Comparison of ENCODE assay signal across 7 mouse cellular contexts in genomic region chr9:46272677-46273454, GRCm38 (mm10). TPM values are rescaled to one million over a fixed set of nuclear protein-coding genes. Genes with fewer than 3 reads are reported as not detected.
DNase-seq lines count a peak whose midpoint lies in the region; ATAC-seq lines count a peak whose summit lies in the region.

Gene Zpr1, plus strand, starts transcription at chr9:46273064.

- peak within 1 kb of the TSS; percentile 94 for H3K4me3 ChIP-seq in intestine, embryonic 15.5 days (replicated peaks)
- H3K4me3 ChIP-seq in midbrain, embryonic 10.5 days: peak within 1 kb of the TSS; percentile 82

- peaks cover 21% of the 10 kb centered on the region; the same call in 1 of the 2 replicates for H3K36me3 ChIP-seq in intestine, embryonic 15.5 days
- H3K36me3 ChIP-seq in midbrain, embryonic 10.5 days: peaks cover 36% of the 10 kb centered on the region

- H3K4me1 ChIP-seq in intestine, embryonic 15.5 days (replicated peaks): 0 out of 2 replicates have a peak, but pooled peaks cover 6% of the 10 kb centered on the region
- peaks cover 18% of the 10 kb centered on the region for H3K4me1 ChIP-seq in midbrain, embryonic 10.5 days

- intact Hi-C loops in gastrocnemius, postnatal 36 days (cut with DNase I): no loop called here
- intact Hi-C loops in left cerebral cortex, postnatal 25 days (cut with DNase I): no loop called here

- WGBS in intestine, embryonic 15.5 days: 5% methylated on average over 45 of the region's 45 CpGs
- 6% methylated on average over 45 of the region's 45 CpGs for WGBS in midbrain, embryonic 10.5 days

- ATAC-seq in intestine, embryonic 15.5 days: peak; percentile 97

- peak within 1 kb of the TSS; percentile 64 for H3K9ac ChIP-seq in intestine, embryonic 15.5 days

- peaks cover 15% of the 10 kb centered on the region for H3K27me3 ChIP-seq in intestine, embryonic 15.5 days (replicated peaks)
- H3K27me3 ChIP-seq in midbrain, embryonic 10.5 days (ENCODE audit: low read depth, poor library complexity, severe bottlenecking): peaks cover 39% of the 10 kb centered on the region

- H3K4me2 ChIP-seq in intestine, embryonic 15.5 days (replicated peaks): peak within 1 kb of the TSS; percentile 82

- H3K9me3 ChIP-seq in intestine, embryonic 15.5 days: no peaks in the 10 kb centered on the region
- H3K9me3 ChIP-seq in midbrain, embryonic 10.5 days (replicated peaks): no peaks in the 10 kb centered on the region

- H3K27ac ChIP-seq in intestine, embryonic 15.5 days: peak within 1 kb of the TSS; percentile 54
- H3K27ac ChIP-seq in midbrain, embryonic 10.5 days (replicated peaks): peak within 1 kb of the TSS; percentile 82

- peak; percentile 94 for DNase-seq in adrenal gland, adult 2 months
- peak; percentile 81 for DNase-seq in embryo, embryonic 11.5 days (ENCODE audit: low read depth, low spot score)
- peak; percentile 78 to 82 for DNase-seq in gastrocnemius, postnatal 36 days
- peak; percentile 88 to 95 for DNase-seq in left cerebral cortex, postnatal 25 days (ENCODE audit: low spot score in 2 of 2)
- DNase-seq in midbrain, embryonic 10.5 days (ENCODE audit: low spot score): peak; percentile 92
- peak; percentile 81 for DNase-seq in right cerebral cortex, postnatal 4 days

RNA-seq across cellular contexts. Expression of gene Zpr1, which starts in this region (rescaled TPM):
- total RNA-seq in adrenal gland, adult 2 months (2021): 10 to 100 TPM; 38.1 to 84.6 TPM
- polyA plus RNA-seq in adrenal gland, adult 2 months (2012; rRNA removed): 26.2 and 27.3 TPM in 2 replicates
- total RNA-seq in gastrocnemius, postnatal 36 days (2021): 10 to 100 TPM; 21.1 to 28.3 TPM
- polyA plus RNA-seq in intestine, embryonic 15.5 days (2015; fragmentation: Nextera tagmentation; extraction: Ambion mirVana): 57.2 and 63.2 TPM in 2 replicates
- total RNA-seq in left cerebral cortex, postnatal 25 days (2021): 10 to 100 TPM; 31.9 to 34.1 TPM
- polyA plus RNA-seq in midbrain, embryonic 10.5 days (2016; fragmentation: Nextera tagmentation; extraction: Ambion mirVana): 62.6 and 69.2 TPM in 2 replicates

Comparison
In these comparisons a context has a peak if more than half of its experiments do, and no peak if none do; other contexts are left out.
1. Peak in every context shown above with its lines: DNase-seq, ATAC-seq, H3K4me3 ChIP-seq and H3K27ac ChIP-seq.